Comparison of ENCODE assay signal across 24 mouse cellular contexts in genomic region chr10:126831329-126831728, GRCm38 (mm10).
DNase-seq lines count a peak whose midpoint lies in the region; ATAC-seq lines count a peak whose summit lies in the region.
"Had no signal": no experiment of that assay in that cellular context is flagged by ENCODE, and none has a peak within 500 bp of the region (broad histone marks: within the 10 kb centered on the region; RNA-seq: fewer than 3 reads in every experiment).

No protein-coding gene starts in this region.

- no peak overlapping the region for H3K27ac ChIP-seq in forebrain, embryonic 11.5 days (ENCODE audit: low read depth, low read length)
- H3K27ac ChIP-seq in forebrain, embryonic 15.5 days (replicated peaks) = no peak overlapping the region
- no peak overlapping the region for H3K27ac ChIP-seq in embryonic facial prominence, embryonic 14.5 days (replicated peaks; ENCODE audit: low read depth, low read length)
- no peak overlapping the region for H3K27ac ChIP-seq in midbrain, embryonic 14.5 days (replicated peaks; ENCODE audit: low read depth, low read length)
- H3K27ac ChIP-seq: embryonic facial prominence, embryonic 15.5 days; forebrain, embryonic 12.5 days; heart, embryonic 10.5 days; heart, embryonic 13.5 days; hindbrain, embryonic 12.5 days; hindbrain, embryonic 15.5 days had no signal

- WGBS in forebrain, embryonic 11.5 days = 84% methylated on average over 5 of the region's 5 CpGs
- 54% methylated on average over 5 of the region's 5 CpGs for WGBS in forebrain, embryonic 15.5 days
- 67% methylated on average over 5 of the region's 5 CpGs for WGBS in embryonic facial prominence, embryonic 14.5 days
- WGBS in midbrain, embryonic 14.5 days = 91% methylated on average over 5 of the region's 5 CpGs

- DNase-seq in forebrain, embryonic 11.5 days (ENCODE audit: low spot score) = peak; percentile 53
- peak; percentile 11 for DNase-seq in NIH3T3 (ENCODE audit: low read depth)
- DNase-seq in embryonic facial prominence, embryonic 14.5 days (ENCODE audit: low spot score) = peak; percentile 56
- no peak for DNase-seq in midbrain, embryonic 14.5 days
- DNase-seq in adrenal gland, postnatal 10 days = no peak
- DNase-seq: adrenal gland, adult 2 months; adrenal gland, postnatal 25 days; cerebellum, adult 18-20 months; cerebellum, adult 9-10 months; cerebellum, postnatal 14 days; gastrocnemius, postnatal 10 days; heart, adult 18-20 months; heart, postnatal 14 days; heart, postnatal 4 days; kidney, adult 2 months had no signal

- H3K4me2 ChIP-seq in forebrain, embryonic 11.5 days (ENCODE audit: low read depth, low read length, severe bottlenecking) = no peak overlapping the region
- no peak overlapping the region for H3K4me2 ChIP-seq in forebrain, embryonic 15.5 days (replicated peaks)
- no peak overlapping the region for H3K4me2 ChIP-seq in embryonic facial prominence, embryonic 14.5 days (ENCODE audit: low read depth, low read length)
- H3K4me2 ChIP-seq in midbrain, embryonic 14.5 days (ENCODE audit: low read length) = no peak overlapping the region
- H3K4me2 ChIP-seq: embryonic facial prominence, embryonic 15.5 days; forebrain, embryonic 12.5 days; heart, embryonic 13.5 days; hindbrain, embryonic 12.5 days; hindbrain, embryonic 15.5 days had no signal

- 0 out of 2 replicates have a peak, but pooled peaks cover 2% of the 10 kb centered on the region for H3K4me1 ChIP-seq in forebrain, embryonic 11.5 days (replicated peaks; ENCODE audit: control insufficient read depth, insufficient read depth, low read length)
- peaks cover 16% of the 10 kb centered on the region for H3K4me1 ChIP-seq in forebrain, embryonic 15.5 days
- peaks cover 11% of the 10 kb centered on the region; the same call in 1 of the 2 replicates for H3K4me1 ChIP-seq in embryonic facial prominence, embryonic 14.5 days (ENCODE audit: control insufficient read depth, insufficient read depth, low read length)
- H3K4me1 ChIP-seq in midbrain, embryonic 14.5 days (ENCODE audit: control insufficient read depth, insufficient read depth, low read length) = 0 out of 2 replicates have a peak, but pooled peaks cover 9% of the 10 kb centered on the region
- H3K4me1 ChIP-seq: heart, embryonic 10.5 days; heart, embryonic 13.5 days had no signal

- H3K9me3 ChIP-seq in forebrain, embryonic 11.5 days (ENCODE audit: control insufficient read depth, low read length) = no peaks in the 10 kb centered on the region
- H3K9me3 ChIP-seq in forebrain, embryonic 15.5 days = no peaks in the 10 kb centered on the region
- H3K9me3 ChIP-seq in embryonic facial prominence, embryonic 14.5 days (ENCODE audit: control insufficient read depth, low read length) = peaks cover 2% of the 10 kb centered on the region; the same call in 1 of the 2 replicates
- no peaks in the 10 kb centered on the region for H3K9me3 ChIP-seq in midbrain, embryonic 14.5 days (ENCODE audit: control insufficient read depth, low read length)
- H3K9me3 ChIP-seq: embryonic facial prominence, embryonic 15.5 days; forebrain, embryonic 12.5 days; heart, embryonic 10.5 days; heart, embryonic 13.5 days; hindbrain, embryonic 12.5 days; hindbrain, embryonic 15.5 days had no signal

- no peaks in the 10 kb centered on the region for H3K27me3 ChIP-seq in forebrain, embryonic 11.5 days (ENCODE audit: control insufficient read depth, insufficient read depth, low read length)
- H3K27me3 ChIP-seq in forebrain, embryonic 15.5 days = no peaks in the 10 kb centered on the region
- no peaks in the 10 kb centered on the region for H3K27me3 ChIP-seq in embryonic facial prominence, embryonic 14.5 days (replicated peaks; ENCODE audit: control insufficient read depth, insufficient read depth, low read length)
- H3K27me3 ChIP-seq in midbrain, embryonic 14.5 days (ENCODE audit: control insufficient read depth, insufficient read depth, low read length) = no peaks in the 10 kb centered on the region
- H3K27me3 ChIP-seq: embryonic facial prominence, embryonic 15.5 days; forebrain, embryonic 12.5 days; heart, embryonic 13.5 days; hindbrain, embryonic 12.5 days; hindbrain, embryonic 15.5 days had no signal

- no peaks in the 10 kb centered on the region for H3K36me3 ChIP-seq in forebrain, embryonic 11.5 days (ENCODE audit: control insufficient read depth, insufficient read depth, low read length)
- no peaks in the 10 kb centered on the region for H3K36me3 ChIP-seq in forebrain, embryonic 15.5 days
- no peaks in the 10 kb centered on the region for H3K36me3 ChIP-seq in embryonic facial prominence, embryonic 14.5 days (ENCODE audit: control insufficient read depth, insufficient read depth, low read length)
- no peaks in the 10 kb centered on the region for H3K36me3 ChIP-seq in midbrain, embryonic 14.5 days (ENCODE audit: control insufficient read depth, insufficient read depth, low read length)
- H3K36me3 ChIP-seq: embryonic facial prominence, embryonic 15.5 days; forebrain, embryonic 12.5 days; heart, embryonic 10.5 days; heart, embryonic 13.5 days; hindbrain, embryonic 12.5 days; hindbrain, embryonic 15.5 days had no signal

- no peak for ATAC-seq in forebrain, embryonic 11.5 days (replicated peaks; ENCODE audit: low FRiP score)
- no peak for ATAC-seq in forebrain, embryonic 15.5 days (replicated peaks)
- no peak for ATAC-seq in embryonic facial prominence, embryonic 14.5 days (ENCODE audit: low read depth)
- no peak for ATAC-seq in midbrain, embryonic 14.5 days (ENCODE audit: low FRiP score, low TSS enrichment)
- ATAC-seq: forebrain, embryonic 16.5 days; intestine, postnatal 0 days had no signal

- no peak overlapping the region for H3K4me3 ChIP-seq in forebrain, embryonic 11.5 days (ENCODE audit: low read depth, low read length)
- no peak overlapping the region for H3K4me3 ChIP-seq in forebrain, embryonic 15.5 days
- H3K4me3 ChIP-seq in embryonic facial prominence, embryonic 14.5 days (ENCODE audit: low read depth, low read length) = no peak overlapping the region
- no peak overlapping the region for H3K4me3 ChIP-seq in midbrain, embryonic 14.5 days (replicated peaks; ENCODE audit: low read depth, low read length)
- H3K4me3 ChIP-seq: embryonic facial prominence, embryonic 15.5 days; forebrain, embryonic 12.5 days; heart, embryonic 10.5 days; heart, embryonic 13.5 days; hindbrain, embryonic 12.5 days; hindbrain, embryonic 15.5 days had no signal

- no peak overlapping the region for H3K9ac ChIP-seq in forebrain, embryonic 11.5 days (ENCODE audit: low read length)
- H3K9ac ChIP-seq in forebrain, embryonic 15.5 days (replicated peaks) = no peak overlapping the region
- no peak overlapping the region for H3K9ac ChIP-seq in embryonic facial prominence, embryonic 14.5 days (ENCODE audit: low read depth, low read length)
- H3K9ac ChIP-seq in midbrain, embryonic 14.5 days (replicated peaks; ENCODE audit: low read length) = no peak overlapping the region
- H3K9ac ChIP-seq: embryonic facial prominence, embryonic 15.5 days; forebrain, embryonic 12.5 days; heart, embryonic 13.5 days; hindbrain, embryonic 12.5 days; hindbrain, embryonic 15.5 days had no signal

Comparison
In these comparisons a context has a peak if more than half of its experiments do, and no peak if none do; other contexts are left out.
1. DNase-seq: peak in forebrain, embryonic 11.5 days (single experiment), NIH3T3 (single experiment) and embryonic facial prominence, embryonic 14.5 days (single experiment); none in midbrain, embryonic 14.5 days (single experiment) and adrenal gland, postnatal 10 days (single experiment).